Mouse (Mus musculus) MEL (cell line): Measurements from ENCODE around the gene Gm44973. TPM values are rescaled to one million over a fixed set of nuclear protein-coding genes. Genes with fewer than 3 reads are reported as not detected.
A peak's percentile ranks its signal among the peaks of the same experiment; 100 is the strongest.

Experiments used
- DNase-seq: peaks from one replicate; pipeline ENCODE4 v3.0.0; 2011; ENCODE audit warnings: low read depth, low spot score
- H3K27ac ChIP-seq: 2 replicates; pipeline ENCODE4 v1.5.1; 2012; ENCODE audit warnings: low read depth, mild to moderate bottlenecking, control low read depth, low read length, moderate library complexity; ENCODE audit not compliant: control insufficient read depth
- H3K27me3 ChIP-seq, 2 experiments: fragments of 150-350 bp in 1 of 2; sonication (generic) in 1 of 2; 2 replicates each; pipeline ENCODE4 v1.6.1; 2012; ENCODE audit warnings: low read length in 2 of 2, mild to moderate bottlenecking in 2 of 2, improper control_type of control experiment in 1 of 2, moderate library complexity in 1 of 2; ENCODE audit not compliant: insufficient read depth in 2 of 2, control insufficient read depth in 1 of 2
- H3K36me3 ChIP-seq, 2 experiments: 2 replicates each; pipeline ENCODE4 v1.6.1; 2012 to 2014; ENCODE audit warnings: low read length in 2 of 2, improper control_type of control experiment in 1 of 2, inconsistent platforms in 1 of 2, mild to moderate bottlenecking in 1 of 2; ENCODE audit not compliant: insufficient read depth in 2 of 2, control insufficient read depth in 1 of 2
- H3K4me1 ChIP-seq, 2 experiments: fragments of 150-350 bp in 1 of 2; sonication (generic) in 1 of 2; 2 replicates each; pipeline ENCODE4 v1.6.1; 2012; ENCODE audit warnings: low read length in 2 of 2, improper control_type of control experiment in 1 of 2, mild to moderate bottlenecking in 1 of 2; ENCODE audit not compliant: insufficient read depth in 2 of 2, control insufficient read depth in 1 of 2
- H3K4me3 ChIP-seq, 2 experiments: fragments of 150-350 bp in 1 of 2; sonication (generic) in 1 of 2; 2 replicates each; pipeline ENCODE4 v1.5.1; 2012; ENCODE audit warnings: low read depth in 2 of 2, low read length in 2 of 2, mild to moderate bottlenecking in 2 of 2, moderate library complexity in 2 of 2, control low read depth in 1 of 2, improper control_type of control experiment in 1 of 2; ENCODE audit not compliant: control insufficient read depth in 1 of 2, insufficient read depth in 1 of 2
- H3K79me2 ChIP-seq: 2 replicates; pipeline ENCODE4 v1.6.1; 2012; ENCODE audit warnings: mild to moderate bottlenecking, low read length, moderate library complexity; ENCODE audit not compliant: control insufficient read depth, poor library complexity, insufficient read depth
- H3K9ac ChIP-seq: 2 replicates; pipeline ENCODE4 v1.6.1; 2012; ENCODE audit warnings: low read depth, mild to moderate bottlenecking, control low read depth, low read length, moderate library complexity; ENCODE audit not compliant: control insufficient read depth, poor library complexity, severe bottlenecking
- H3K9me3 ChIP-seq: fragments of 150-350 bp; sonication (generic); replicated peaks from 2 replicates; pipeline ENCODE4 v1.6.1; 2012; ENCODE audit warnings: mild to moderate bottlenecking, low read length, improper control_type of control experiment, moderate library complexity; ENCODE audit not compliant: insufficient read depth
- CTCF ChIP-seq, 3 experiments: IDR thresholded peaks in 2 of 3; conservative IDR thresholded peaks in 1 of 3; 2 replicates each; pipeline ENCODE4 v1.5.1; 2011 to 2012; ENCODE audit warnings: low read length in 3 of 3, low read depth in 2 of 3, mild to moderate bottlenecking in 2 of 3, improper control_type of control experiment in 1 of 3, inconsistent platforms in 1 of 3, mixed read lengths in 1 of 3, moderate library complexity in 1 of 3; ENCODE audit not compliant: control insufficient read depth in 1 of 3, insufficient read depth in 1 of 3, poor library complexity in 1 of 3, severe bottlenecking in 1 of 3
- ELF1 ChIP-seq: IDR thresholded peaks from 2 replicates; pipeline ENCODE4 v1.6.1; 2014; ENCODE audit warnings: low read depth, mild to moderate bottlenecking, inconsistent platforms, low read length, improper control_type of control experiment, moderate library complexity
- EP300 ChIP-seq, 2 experiments: IDR thresholded peaks; 2 replicates each; pipeline ENCODE4 v1.6.1; 2011; ENCODE audit warnings: improper control_type of control experiment in 2 of 2, low read length in 2 of 2, low read depth in 1 of 2, mild to moderate bottlenecking in 1 of 2
- GABPA ChIP-seq: IDR thresholded peaks from 2 replicates; pipeline ENCODE4 v1.6.1; 2012; ENCODE audit warnings: low read depth, mild to moderate bottlenecking, inconsistent platforms, low read length, improper control_type of control experiment, moderate library complexity
- JUND ChIP-seq: IDR thresholded peaks from 2 replicates; pipeline ENCODE4 v1.6.1; 2011; ENCODE audit warnings: low read depth, mild to moderate bottlenecking, improper control_type of control experiment, low read length
- KAT2A ChIP-seq: conservative IDR thresholded peaks from 2 replicates; pipeline ENCODE4 v1.6.1; 2012; ENCODE audit warnings: low read depth, low read length, improper control_type of control experiment, inconsistent platforms
- MAFK ChIP-seq: IDR thresholded peaks from 2 replicates; pipeline ENCODE4 v1.6.1; 2011; ENCODE audit warnings: low read depth, mild to moderate bottlenecking, low read length, improper control_type of control experiment, borderline replicate concordance
- MAX ChIP-seq: IDR thresholded peaks from 2 replicates; pipeline ENCODE4 v1.6.1; 2011; ENCODE audit warnings: low read length, improper control_type of control experiment
- MXI1 ChIP-seq: IDR thresholded peaks from 2 replicates; pipeline ENCODE4 v1.6.1; 2011; ENCODE audit warnings: mild to moderate bottlenecking, low read depth, low read length, improper control_type of control experiment
- MYB ChIP-seq: IDR thresholded peaks from 2 replicates; pipeline ENCODE4 v1.6.1; 2011; ENCODE audit warnings: mild to moderate bottlenecking, low read depth, low read length, improper control_type of control experiment
- MYC ChIP-seq: IDR thresholded peaks from 2 replicates; pipeline ENCODE4 v1.6.1; 2011; ENCODE audit warnings: low read depth, mild to moderate bottlenecking, low read length, improper control_type of control experiment, moderate library complexity
- POLR2A ChIP-seq, 2 experiments: IDR thresholded peaks; 2 replicates each; pipeline ENCODE4 v1.6.1; 2011 to 2012; ENCODE audit warnings: low read length in 2 of 2, mild to moderate bottlenecking in 2 of 2, control low read depth in 1 of 2, improper control_type of control experiment in 1 of 2, low read depth in 1 of 2, moderate library complexity in 1 of 2; ENCODE audit not compliant: control insufficient read depth in 1 of 2, insufficient read depth in 1 of 2, poor library complexity in 1 of 2
- POLR2AphosphoS2 ChIP-seq: IDR thresholded peaks from 2 replicates; pipeline ENCODE4 v1.6.1; 2011; ENCODE audit warnings: low read length, improper control_type of control experiment
- POLR2AphosphoS5 ChIP-seq: IDR thresholded peaks from 2 replicates; pipeline ENCODE4 v1.6.1; 2012; ENCODE audit warnings: low read depth, borderline replicate concordance, mild to moderate bottlenecking, inconsistent platforms, low read length, moderate library complexity, mixed read lengths
- RCOR1 ChIP-seq: IDR thresholded peaks from 2 replicates; pipeline ENCODE4 v1.6.1; 2012; ENCODE audit warnings: low read depth, mild to moderate bottlenecking, inconsistent platforms, low read length, improper control_type of control experiment
- SIN3A ChIP-seq: IDR thresholded peaks from 2 replicates; pipeline ENCODE4 v1.6.1; 2012; ENCODE audit warnings: low read length, improper control_type of control experiment, inconsistent platforms
- SMC3 ChIP-seq: IDR thresholded peaks from 2 replicates; pipeline ENCODE4 v1.6.1; 2011; ENCODE audit warnings: low read depth, low read length, improper control_type of control experiment
- TCF12 ChIP-seq: IDR thresholded peaks from 2 replicates; pipeline ENCODE4 v1.6.1; 2014; ENCODE audit warnings: low read depth, mild to moderate bottlenecking, inconsistent platforms, low read length, improper control_type of control experiment, moderate library complexity
- UBTF ChIP-seq: IDR thresholded peaks from 2 replicates; pipeline ENCODE4 v1.6.1; 2012; ENCODE audit warnings: low read depth, mild to moderate bottlenecking, inconsistent platforms, low read length, improper control_type of control experiment, moderate library complexity, borderline replicate concordance; ENCODE audit not compliant: insufficient read depth
- USF1 ChIP-seq: IDR thresholded peaks from 2 replicates; pipeline ENCODE4 v1.6.1; 2014; ENCODE audit warnings: low read depth, mild to moderate bottlenecking, inconsistent platforms, low read length, improper control_type of control experiment, moderate library complexity
- ZKSCAN1 ChIP-seq: IDR thresholded peaks from 2 replicates; pipeline ENCODE4 v1.6.1; 2012; ENCODE audit warnings: low read depth, mild to moderate bottlenecking, inconsistent platforms, low read length, improper control_type of control experiment, moderate library complexity
- ZMIZ1 ChIP-seq: IDR thresholded peaks from 2 replicates; pipeline ENCODE4 v1.6.1; 2012; ENCODE audit warnings: low read depth, mild to moderate bottlenecking, inconsistent platforms, low read length, improper control_type of control experiment, moderate library complexity
- polyA plus RNA-seq, 2 experiments: library from polyadenylated mRNA; stranded (reverse) in 1 of 2; unstranded in 1 of 2; fragments of >175 nt in 1 of 2; fragments of >200 nt in 1 of 2; gene quantifications; 2 replicates each; pipeline versions ENCODE4 v1.2.1 to v1.2.4; 2012; ENCODE audit warnings: low replicate concordance in 2 of 2, low read depth in 1 of 2; ENCODE audit not compliant: insufficient read length in 2 of 2, insufficient read depth in 1 of 2, missing spikeins in 1 of 2
- total RNA-seq: library from RNA; depleted of rRNA; stranded (reverse); fragments of 300-350 nt; gene quantifications from 2 replicates; pipeline ENCODE4 v1.2.3, GENCODE M21; 2012

The Gm44973 gene
- total and polyA plus RNA-seq, 3 experiments, result 7.9 TPM; not detected in 2

GRCm38 (mm10) chr7:5020685-5021084, 5.4 kb downstream of the Gm44973 start (continued):
- TF ChIP-seq POLR2AphosphoS2 (no peak; the same call in 1 of the 2 replicates), USF1 (no peak), MYC (no peak), GABPA (no peak), UBTF (no peak), SMC3 (no peak)

- peak overlapping the region; percentile 92 to 93 for H3K4me3 ChIP-seq
- H3K79me2 ChIP-seq, result peaks cover 23% of the 10 kb centered on the region
- H3K27ac ChIP-seq, result peak overlapping the region; percentile 96
- peaks cover 0 to 33% of the 10 kb centered on the region in 2 experiments; a peak in 3 of 4 replicates for H3K36me3 ChIP-seq
- no peak for DNase-seq
- H3K4me1 ChIP-seq, result peaks cover 7 to 33% of the 10 kb centered on the region in 2 experiments; a peak in 3 of 4 replicates
- no peaks in the 10 kb centered on the region for H3K27me3 ChIP-seq
- H3K9me3 ChIP-seq, result no peaks in the 10 kb centered on the region
- no peak for TF ChIP-seq ZMIZ1
- TF ChIP-seq ELF1, result no peak
- no peak for TF ChIP-seq MAFK
- no peak for TF ChIP-seq KAT2A
- TF ChIP-seq CTCF (IDR thresholded peaks at IDR 0.05 in 2 of 3, conservative IDR thresholded peaks at IDR 0.05 in 1 of 3; ENCODE audit: control insufficient read depth in 1 of 3, insufficient read depth in 1 of 3, low read depth in 2 of 3, low read length in 3 of 3, poor library complexity in 1 of 3, severe bottlenecking in 1 of 3), result no peak
- no peak for TF ChIP-seq TCF12
- TF ChIP-seq MXI1, result no peak
- TF ChIP-seq SIN3A, result no peak
- TF ChIP-seq RCOR1, result no peak
- TF ChIP-seq POLR2AphosphoS2, result no peak
- TF ChIP-seq MYB, result no peak
- TF ChIP-seq ZKSCAN1, result no peak
- peak overlapping the region; percentile 98 for H3K9ac ChIP-seq
Measured at GRCm38 (mm10) chr7:5021197-5021596, 5.9 kb downstream of the Gm44973 start.

GRCm38 (mm10) chr7:5029543-5029942, 14.2 kb downstream of the Gm44973 start:
- TF ChIP-seq RCOR1 (no peak), MXI1 (no peak), POLR2AphosphoS5 (no peak), JUND (no peak), TCF12 (no peak), MAX (no peak), ZMIZ1 (no peak), MAFK (no peak), EP300 (IDR thresholded peaks at IDR 0.05; ENCODE audit: low read depth in 1 of 2, low read length in 2 of 2) (no peak), POLR2A (IDR thresholded peaks at IDR 0.05; ENCODE audit: control insufficient read depth in 1 of 2, insufficient read depth in 1 of 2, low read depth in 1 of 2, low read length in 2 of 2, poor library complexity in 1 of 2) (no peak), ELF1 (no peak)
- no peaks in the 10 kb centered on the region for H3K4me1 ChIP-seq
- peaks cover 0 to 2% of the 10 kb centered on the region in 2 experiments; a peak in 1 of 4 replicates for H3K36me3 ChIP-seq
- no peaks in the 10 kb centered on the region for H3K27me3 ChIP-seq
- no peak overlapping the region for H3K27ac ChIP-seq
- no peaks in the 10 kb centered on the region for H3K9me3 ChIP-seq
- no peak for DNase-seq
- H3K9ac ChIP-seq, result no peak overlapping the region
- no peaks in the 10 kb centered on the region; the same call in 1 of the 2 replicates for H3K79me2 ChIP-seq
- no peak overlapping the region for H3K4me3 ChIP-seq
